Mouse (Mus musculus) heart, embryonic 12.5 days (tissue): ENCODE results near the gene Zbtb44. TPM values are rescaled to one million over a fixed set of nuclear protein-coding genes. Genes with fewer than 3 reads are reported as not detected.

ENCODE experiments used
- ATAC-seq: fragments of 200-750 bp; cut with Nextera tagmentation; 2 replicates; pipeline ENCODE4 v1.8.0; 2017; ENCODE audit warnings: moderate TSS enrichment, moderate library complexity; ENCODE audit not compliant: insufficient number of reproducible peaks, low FRiP score
- H3K27ac ChIP-seq: fragments of 300-500 bp; sonication (generic); 2 replicates; pipeline ENCODE4 v1.5.1; 2016; ENCODE audit warnings: mild to moderate bottlenecking, moderate library complexity; ENCODE audit not compliant: poor library complexity, severe bottlenecking
- H3K27me3 ChIP-seq: fragments of 300-500 bp; sonication (generic); replicated peaks from 2 replicates; pipeline ENCODE4 v1.6.1; 2016; ENCODE audit warnings: mild to moderate bottlenecking, moderate library complexity
- H3K36me3 ChIP-seq: fragments of 300-500 bp; sonication (generic); 2 replicates; pipeline ENCODE4 v1.6.1; 2016; ENCODE audit warnings: mild to moderate bottlenecking, moderate library complexity
- H3K4me1 ChIP-seq: fragments of 300-500 bp; sonication (generic); replicated peaks from 2 replicates; pipeline ENCODE4 v1.6.1; 2016; ENCODE audit warnings: mild to moderate bottlenecking
- H3K4me2 ChIP-seq: fragments of 300-500 bp; sonication (generic); 2 replicates; pipeline ENCODE4 v1.6.1; 2016; ENCODE audit warnings: mild to moderate bottlenecking, moderate library complexity
- H3K4me3 ChIP-seq: fragments of 300-500 bp; sonication (generic); 2 replicates; pipeline ENCODE4 v1.5.1; 2016; ENCODE audit warnings: mild to moderate bottlenecking
- H3K9ac ChIP-seq: fragments of 300-500 bp; sonication (generic); 2 replicates; pipeline ENCODE4 v1.6.1; 2016; ENCODE audit warnings: mild to moderate bottlenecking, moderate library complexity
- H3K9me3 ChIP-seq: fragments of 300-500 bp; sonication (generic); replicated peaks from 2 replicates; pipeline ENCODE4 v1.6.1; 2016; ENCODE audit warnings: mild to moderate bottlenecking, moderate library complexity
- WGBS: fragments of 180-500 bp; shearing (Covaris S2); methylation state at CpG from one replicate; pipeline ENCODE4 v1.1.7; 2016; 5-methylcytosine and 5-hydroxymethylcytosine counted together
- polyA plus RNA-seq: library from polyadenylated mRNA; unstranded; fragments of >200 nt; fragmentation: Nextera tagmentation; extraction: Ambion mirVana; gene quantifications from 2 replicates; pipeline ENCODE4 v1.2.1, GENCODE M21; 2016

The Zbtb44 gene
- polyA plus RNA-seq, 1 experiment from 2014 or later, result 9.1 TPM

DNA sequence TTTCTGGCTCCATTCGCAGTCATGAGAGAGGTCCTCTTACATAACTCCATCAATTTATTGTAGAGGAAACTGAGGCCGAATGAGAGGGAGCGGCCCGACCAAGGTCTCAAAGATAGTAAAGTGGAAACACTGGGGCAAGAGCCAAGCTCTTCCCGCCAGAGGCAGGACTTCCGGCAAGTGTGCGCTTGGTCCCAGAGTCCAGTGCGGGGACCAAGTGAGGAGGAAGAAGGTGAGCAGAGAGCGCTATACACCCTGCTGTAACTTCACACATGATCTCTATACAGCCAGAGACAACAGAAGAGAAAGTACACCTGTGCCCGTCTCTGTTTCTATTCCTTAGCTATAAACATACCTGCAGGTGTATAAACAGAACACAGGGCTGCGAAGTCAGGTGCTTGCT lies 86.6 kb downstream of the Zbtb44 start:
- Histone ChIP-seq H3K9ac (no peak overlapping the region), H3K9me3 (no peaks in the 10 kb centered on the region), H3K4me1 (peaks cover 27% of the 10 kb centered on the region), H3K27ac (no peak overlapping the region), H3K36me3 (no peaks in the 10 kb centered on the region), H3K4me3 (no peak overlapping the region), H3K27me3 (no peaks in the 10 kb centered on the region; the same call in 1 of the 2 replicates), H3K4me2 (no peak overlapping the region)
- 86% methylated on average over 11 of the region's 11 CpGs for WGBS
- ATAC-seq, result no peak

DNA sequence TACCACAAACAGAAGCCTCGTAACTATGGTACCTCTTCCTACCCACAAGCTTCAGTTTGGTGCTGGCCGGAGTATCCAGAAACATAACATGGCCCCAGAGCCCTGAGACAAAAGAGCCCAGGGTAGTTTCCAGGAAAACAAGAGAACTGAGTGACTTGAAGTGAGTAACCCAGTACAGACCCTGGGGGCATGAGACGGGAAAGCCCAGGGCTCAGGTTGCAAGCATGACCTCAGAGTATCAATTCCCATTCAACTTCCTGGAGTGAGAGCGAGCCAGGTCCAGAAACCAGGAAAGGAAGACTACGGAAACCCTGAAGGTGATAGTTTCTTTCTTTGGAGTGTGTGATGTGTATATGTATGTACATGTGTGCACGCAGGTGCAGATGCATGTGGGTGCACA lies 87.0 kb downstream of the Zbtb44 start:
- ATAC-seq, result no peak
- Histone ChIP-seq H3K9ac (no peak overlapping the region), H3K4me3 (no peak overlapping the region), H3K27me3 (no peaks in the 10 kb centered on the region; the same call in 1 of the 2 replicates), H3K4me1 (peaks cover 27% of the 10 kb centered on the region), H3K9me3 (no peaks in the 10 kb centered on the region), H3K4me2 (no peak overlapping the region), H3K27ac (no peak overlapping the region), H3K36me3 (no peaks in the 10 kb centered on the region)
- WGBS, result 83% methylated on average over 6 of the region's 6 CpGs

DNA sequence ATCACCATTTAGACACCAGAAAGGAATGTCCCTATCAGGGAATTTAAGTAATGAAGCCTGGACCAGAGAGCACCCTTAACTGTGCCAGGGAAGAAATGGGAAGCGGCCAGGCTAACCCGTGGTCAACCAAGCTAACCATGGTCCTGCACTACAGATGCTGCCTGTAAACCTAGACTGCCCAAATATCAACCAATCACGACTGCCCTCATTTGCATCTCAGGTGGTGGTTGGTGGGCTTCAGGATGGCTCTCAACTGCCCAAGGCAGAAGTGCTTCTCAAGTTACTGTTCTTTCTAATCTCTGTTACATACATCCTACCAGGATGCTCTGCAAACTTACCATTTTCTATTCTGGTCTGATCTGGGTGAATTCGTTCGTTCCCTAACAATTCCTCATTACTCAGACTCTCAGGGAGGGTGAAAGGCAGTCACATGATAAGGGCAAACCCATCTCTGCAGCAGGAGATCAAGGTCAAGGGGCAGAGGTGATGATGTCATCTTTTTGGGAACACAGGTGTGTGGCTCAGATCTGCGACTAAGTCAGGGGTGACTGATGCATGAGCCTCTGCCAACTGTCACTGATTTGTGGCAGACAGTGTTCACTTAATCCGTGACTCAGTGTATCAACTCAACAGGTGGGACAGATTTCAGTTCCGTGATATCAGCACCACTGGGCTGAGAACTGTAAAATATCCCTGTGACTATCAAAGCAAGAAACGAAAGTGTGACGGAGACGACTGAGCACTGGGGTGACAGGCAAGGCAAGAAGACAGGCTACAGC lies 88.3 kb downstream of the Zbtb44 start:
- no peak overlapping the region for H3K4me2 ChIP-seq
- no peaks in the 10 kb centered on the region; the same call in 1 of the 2 replicates for H3K27me3 ChIP-seq
- no peak overlapping the region for H3K9ac ChIP-seq
- no peak overlapping the region for H3K4me3 ChIP-seq
- H3K27ac ChIP-seq, result no peak overlapping the region
- 29% methylated on average over 11 of the region's 11 CpGs for whole genome bisulfite sequencing
- peak; percentile 83 for ATAC-seq
- peaks cover 27% of the 10 kb centered on the region for H3K4me1 ChIP-seq
- H3K36me3 ChIP-seq, result no peaks in the 10 kb centered on the region
- no peaks in the 10 kb centered on the region for H3K9me3 ChIP-seq

DNA sequence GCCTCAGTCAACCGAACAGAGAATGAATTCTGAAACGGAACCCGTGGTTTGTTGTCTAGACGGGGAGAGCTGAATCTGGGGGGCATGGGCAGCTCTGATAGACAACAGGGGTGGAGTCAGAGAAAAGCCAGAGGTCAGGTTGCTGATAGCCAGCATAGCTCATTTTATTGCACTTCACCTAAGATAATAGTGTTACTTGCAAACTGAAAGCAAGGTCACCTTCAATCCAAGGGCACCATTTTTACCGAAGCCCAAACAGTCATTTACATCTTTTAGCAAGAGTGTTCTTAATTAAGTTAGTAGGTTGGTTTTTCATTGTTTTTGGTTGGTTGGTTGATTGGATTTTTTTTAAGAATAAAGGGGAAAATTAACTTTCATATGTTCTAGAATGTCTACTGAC lies 89.0 kb downstream of the Zbtb44 start:
- H3K27me3 ChIP-seq, result no peaks in the 10 kb centered on the region; the same call in 1 of the 2 replicates
- H3K4me1 ChIP-seq, result peaks cover 27% of the 10 kb centered on the region
- no peak overlapping the region for H3K4me3 ChIP-seq
- H3K9ac ChIP-seq, result no peak overlapping the region
- H3K4me2 ChIP-seq, result no peak overlapping the region
- no peaks in the 10 kb centered on the region for H3K36me3 ChIP-seq
- ATAC-seq, result no peak
- H3K9me3 ChIP-seq, result no peaks in the 10 kb centered on the region
- WGBS, result 57% methylated on average over 5 of the region's 5 CpGs
- H3K27ac ChIP-seq, result no peak overlapping the region

DNA sequence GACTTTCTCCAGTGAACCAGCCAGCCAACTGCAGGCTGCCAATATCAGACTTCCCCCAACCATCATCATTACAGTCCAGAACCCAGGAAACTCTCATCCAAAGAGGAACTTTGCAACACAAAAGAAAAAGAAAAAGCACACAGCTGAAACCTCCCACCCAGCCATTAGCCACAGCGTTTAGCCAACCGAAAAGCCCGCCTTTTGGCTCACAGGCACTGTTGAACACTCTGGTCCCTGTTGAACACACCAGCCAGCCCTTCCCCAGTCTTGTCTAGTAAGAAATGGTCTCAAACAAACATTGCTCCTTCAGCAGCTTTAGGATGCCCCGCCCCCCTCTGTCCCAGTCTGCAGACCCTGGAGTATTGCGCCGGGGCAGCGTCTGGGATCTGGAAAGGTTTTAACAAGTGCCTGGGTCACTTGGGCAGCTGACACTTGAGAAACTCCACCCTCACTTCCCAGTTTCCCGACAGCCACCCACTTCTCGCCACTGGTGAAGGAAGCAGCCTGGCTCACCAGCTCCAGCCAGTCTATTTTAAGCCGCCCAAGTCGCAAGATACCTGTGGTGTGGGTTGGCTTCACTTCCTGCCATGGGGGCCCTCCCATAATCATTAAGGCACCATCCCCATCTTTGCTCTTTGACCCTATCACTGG lies 89.6 kb downstream of the Zbtb44 start:
- ATAC-seq, result no peak

DNA sequence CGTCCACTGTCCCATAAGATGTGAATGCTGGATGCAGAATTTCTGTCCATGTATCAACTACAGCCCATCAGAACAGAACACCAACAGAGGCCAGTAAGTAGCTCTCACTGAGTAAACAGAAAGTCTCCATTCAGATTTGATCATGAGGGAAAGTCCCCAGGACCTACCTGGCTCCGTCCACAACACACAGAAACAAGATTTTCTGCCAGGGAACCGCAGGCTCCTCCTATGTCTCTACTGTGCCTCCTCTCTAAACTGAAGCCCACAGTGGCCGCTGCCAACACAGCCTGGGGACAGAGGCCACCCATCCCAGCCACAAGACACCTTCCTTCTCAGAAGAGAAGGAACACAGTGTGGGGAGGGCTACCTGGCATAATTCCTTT lies 90.1 kb downstream of the Zbtb44 start:
- 56% methylated on average over 4 of the region's 4 CpGs for WGBS
- H3K4me2 ChIP-seq, result peak overlapping the region; percentile 28; the same call in 1 of the 2 replicates
- H3K4me3 ChIP-seq, result no peak overlapping the region
- no peak overlapping the region for H3K9ac ChIP-seq
- H3K27ac ChIP-seq, result no peak overlapping the region
- H3K4me1 ChIP-seq, result peaks cover 27% of the 10 kb centered on the region
- H3K36me3 ChIP-seq, result no peaks in the 10 kb centered on the region
- H3K27me3 ChIP-seq, result no peaks in the 10 kb centered on the region; the same call in 1 of the 2 replicates
- no peaks in the 10 kb centered on the region for H3K9me3 ChIP-seq
- ATAC-seq, result no peak

More for the DNA sequence above, 89.6 kb downstream of the Zbtb44 start:
- Histone ChIP-seq H3K27ac (peak overlapping the region; percentile 45; the same call in 1 of the 2 replicates), H3K4me1 (peaks cover 27% of the 10 kb centered on the region), H3K4me2 (peak overlapping the region; percentile 28; the same call in 1 of the 2 replicates), H3K9me3 (no peaks in the 10 kb centered on the region), H3K4me3 (no peak overlapping the region), H3K9ac (no peak overlapping the region), H3K27me3 (no peaks in the 10 kb centered on the region; the same call in 1 of the 2 replicates), H3K36me3 (no peaks in the 10 kb centered on the region)
- 39% methylated on average over 11 of the region's 11 CpGs for WGBS

DNA sequence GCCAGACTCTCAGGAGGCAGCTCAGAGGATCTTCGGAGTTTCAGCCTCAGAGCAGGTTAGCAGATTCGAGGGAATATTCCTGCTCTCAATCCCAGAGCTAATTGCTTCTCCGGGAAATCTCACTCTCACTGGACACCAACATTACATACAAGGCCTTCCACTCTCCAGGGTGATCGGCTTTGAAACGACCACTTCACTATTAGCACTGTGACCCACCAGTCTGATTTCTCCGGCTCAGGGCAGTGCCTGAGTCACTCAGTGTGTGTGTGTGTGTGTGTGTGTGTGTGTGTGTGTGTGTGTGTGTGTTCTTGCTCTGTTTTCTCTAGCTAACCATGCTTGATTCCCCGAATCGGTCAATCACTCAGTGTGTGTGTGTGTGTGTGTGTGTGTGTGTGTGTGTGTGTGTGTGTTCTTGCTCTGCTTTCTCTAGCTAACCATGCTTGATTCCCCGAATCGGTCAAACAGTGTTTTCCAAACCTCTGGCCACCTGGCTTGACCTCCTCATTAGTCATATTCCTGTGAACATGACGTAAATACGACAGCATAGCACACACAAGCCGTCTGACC lies 92.1 kb downstream of the Zbtb44 start:
- H3K4me2 ChIP-seq, result no peak overlapping the region
- no peak overlapping the region for H3K9ac ChIP-seq
- H3K4me3 ChIP-seq, result no peak overlapping the region
- no peaks in the 10 kb centered on the region for H3K36me3 ChIP-seq
- 76% methylated on average over 13 of the region's 13 CpGs for WGBS
- 0 out of 2 replicates have a peak, but pooled peaks cover 4% of the 10 kb centered on the region for H3K27me3 ChIP-seq
- no peaks in the 10 kb centered on the region for H3K9me3 ChIP-seq
- ATAC-seq, result no peak
- H3K4me1 ChIP-seq, result peaks cover 27% of the 10 kb centered on the region
- no peak overlapping the region for H3K27ac ChIP-seq

Other genes starting within 250 kb of the Zbtb44 start
- gene Adamts15, start 108.2 kb upstream of the Zbtb44 start, polyA plus RNA-seq, result 16.4 and 18.1 TPM in 2 replicates
- gene Adamts8, start 88.1 kb upstream of the Zbtb44 start, polyA plus RNA-seq, result 14.8 and 17.5 TPM in 2 replicates
- 1.3 and 1.5 TPM in 2 replicates for gene St14, start 101.2 kb downstream of the Zbtb44 start, polyA plus RNA-seq
- gene Aplp2, start 181.2 kb downstream of the Zbtb44 start, polyA plus RNA-seq, result 344 and 358 TPM in 2 replicates
- gene Prdm10, start 249.9 kb downstream of the Zbtb44 start, polyA plus RNA-seq, result 5.4 and 5.7 TPM in 2 replicates